Mouse (Mus musculus): ENCODE measurements at regions not wholly inside any gene's neighbourhood (a gene's known extent, or its start where the extent isn't known, plus 50 kb on each side); places are given as distances from the start of the nearest gene placed in this dataset.

DNA sequence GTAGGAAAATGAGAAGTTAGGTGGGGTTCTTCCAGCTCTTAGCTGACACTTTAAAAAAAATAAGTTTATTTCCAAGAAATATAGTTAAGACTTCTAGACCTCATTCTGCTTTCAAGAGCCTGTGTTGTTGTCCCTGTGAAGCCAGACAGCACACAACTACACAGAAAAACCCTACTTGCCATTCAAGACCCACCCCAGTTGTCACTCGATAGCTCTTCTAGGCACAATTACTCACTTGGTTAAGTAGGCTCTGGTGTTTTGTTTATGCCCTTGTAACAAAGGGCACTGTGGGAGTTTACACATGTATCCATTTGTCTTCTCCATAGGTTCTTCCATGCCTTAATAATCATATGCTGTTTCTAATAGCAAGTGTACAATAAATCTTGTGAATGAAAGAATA, 66.5 kb upstream of the Akirin2 start:
- DNase-seq (ENCODE audit: low spot score in 2 of 2) = no peak

DNA sequence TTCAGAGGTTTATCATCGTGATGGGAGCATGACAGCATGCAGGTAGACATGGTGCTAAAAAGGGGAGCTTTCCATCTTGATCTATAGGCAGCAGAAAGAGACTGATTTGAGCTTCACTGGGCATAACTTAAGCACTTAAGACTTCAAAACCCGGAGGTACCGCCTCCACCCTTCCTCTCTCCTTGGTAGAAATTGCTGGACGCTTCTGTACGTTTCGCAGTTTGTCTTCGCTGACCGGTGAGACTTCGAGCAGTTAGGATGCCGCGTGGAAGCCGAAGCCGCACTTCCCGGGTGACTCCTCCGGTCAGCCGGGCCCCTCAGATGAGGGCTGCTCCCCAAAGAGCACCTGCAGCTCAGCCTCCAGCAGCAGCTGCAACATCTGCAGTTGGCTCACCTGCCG, 65.2 kb upstream of the Akirin2 start:
- no peak for DNase-seq (ENCODE audit: low spot score in 2 of 2)

GRCm38 (mm10) chr4:34494961-34495723, 55.6 kb upstream of the Akirin2 start:
- DNase-seq (ENCODE audit: low spot score in 2 of 2) = no peak

DNA sequence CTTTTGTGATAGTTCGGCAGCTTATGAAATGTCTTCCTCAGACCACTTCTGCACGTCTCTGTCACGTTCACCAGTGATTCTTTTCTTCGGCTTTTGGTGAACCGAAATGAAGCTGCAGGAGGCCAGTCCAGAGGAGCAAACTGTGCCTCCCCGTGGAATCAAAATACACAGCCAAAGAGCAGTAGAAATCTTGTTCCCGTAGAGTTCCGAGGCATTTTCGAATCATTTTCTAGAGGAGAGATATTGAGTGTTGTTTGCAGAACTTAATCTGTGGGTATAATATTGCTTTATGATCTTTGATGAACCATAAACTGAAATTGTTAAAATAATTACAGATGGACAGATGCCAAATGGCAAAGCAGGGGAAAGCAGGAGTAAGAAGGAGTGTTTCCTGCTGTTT, 52.4 kb upstream of the Akirin2 start:
- DNase-seq (ENCODE audit: low spot score in 2 of 2) = no peak

- DNase-seq (ENCODE audit: low spot score in 2 of 2) = no peak
These were observed 52.0 kb upstream of the Akirin2 start for GRCm38 (mm10) chr4:34498781-34499180.

DNA sequence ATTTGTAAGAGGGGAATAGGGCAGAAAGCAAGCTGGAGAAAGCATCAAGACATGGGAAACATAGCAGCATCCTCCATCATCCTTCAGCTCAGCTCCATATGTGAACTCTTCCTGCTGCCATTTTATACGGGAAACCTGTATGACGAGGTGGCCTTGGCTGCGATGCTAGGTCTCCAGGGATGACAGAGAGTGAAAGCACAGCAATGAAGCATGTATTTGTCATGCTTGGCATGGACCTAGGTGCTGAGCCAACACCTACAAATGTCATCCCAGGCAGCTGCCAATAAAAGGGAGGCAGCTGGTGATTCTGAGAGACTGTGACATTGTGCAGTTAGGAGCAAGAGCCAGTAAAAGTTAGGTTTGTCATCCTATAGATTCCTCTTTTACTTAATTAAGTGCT, 51.0 kb upstream of the Akirin2 start:
- DNase-seq (ENCODE audit: low spot score in 2 of 2) = no peak
